Mouse (Mus musculus): ENCODE measurements around the gene Ldlrad3.

The Ldlrad3 gene

GRCm38 (mm10) chr2:102185069-102185950 lies 875 bp downstream of the Ldlrad3 start:
- peak; percentile 20 for DNase-seq (ENCODE audit: low spot score)

- DNase-seq (ENCODE audit: low spot score), result no peak
Observed at GRCm38 (mm10) chr2:102183720-102184480, 2.3 kb downstream of the Ldlrad3 start.

DNA sequence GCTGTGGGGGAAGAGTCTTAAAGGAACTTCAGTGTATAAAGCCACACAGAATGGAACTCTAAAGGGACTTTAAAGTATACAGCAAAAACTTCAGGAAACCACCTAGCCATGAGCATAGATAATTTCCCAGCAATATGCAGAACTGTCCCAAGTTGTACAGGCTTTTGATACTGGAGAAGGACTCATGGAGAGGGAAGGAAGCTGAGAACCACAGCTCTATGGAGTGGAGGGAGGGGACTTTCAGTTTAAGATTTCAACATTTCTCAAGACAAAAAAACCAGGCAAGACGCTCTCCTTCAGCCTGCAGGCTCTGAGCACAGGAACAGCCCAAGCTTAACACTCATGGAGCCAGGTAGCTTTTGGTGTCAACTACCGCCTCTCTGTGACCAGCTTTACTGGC lies 4.7 kb downstream of the Ldlrad3 start:
- no peak for DNase-seq (ENCODE audit: low spot score)

DNA sequence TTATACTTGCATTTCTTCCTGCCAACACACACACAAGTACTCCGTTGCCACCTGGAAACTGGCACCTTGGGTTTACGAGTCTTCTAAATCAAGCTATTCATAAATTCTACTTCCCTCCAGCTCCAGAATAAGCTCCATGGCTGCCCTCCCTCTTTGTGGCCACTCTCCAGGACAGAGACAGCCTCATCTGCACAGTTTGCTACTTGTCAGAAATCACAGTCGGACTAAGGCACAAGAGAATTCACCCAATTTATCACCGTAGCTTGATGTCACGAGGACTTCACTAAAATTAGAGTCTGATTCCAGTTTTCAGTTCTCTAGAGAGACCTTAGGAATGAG lies 9.8 kb downstream of the Ldlrad3 start:
- DNase-seq (ENCODE audit: low spot score), result no peak

DNA sequence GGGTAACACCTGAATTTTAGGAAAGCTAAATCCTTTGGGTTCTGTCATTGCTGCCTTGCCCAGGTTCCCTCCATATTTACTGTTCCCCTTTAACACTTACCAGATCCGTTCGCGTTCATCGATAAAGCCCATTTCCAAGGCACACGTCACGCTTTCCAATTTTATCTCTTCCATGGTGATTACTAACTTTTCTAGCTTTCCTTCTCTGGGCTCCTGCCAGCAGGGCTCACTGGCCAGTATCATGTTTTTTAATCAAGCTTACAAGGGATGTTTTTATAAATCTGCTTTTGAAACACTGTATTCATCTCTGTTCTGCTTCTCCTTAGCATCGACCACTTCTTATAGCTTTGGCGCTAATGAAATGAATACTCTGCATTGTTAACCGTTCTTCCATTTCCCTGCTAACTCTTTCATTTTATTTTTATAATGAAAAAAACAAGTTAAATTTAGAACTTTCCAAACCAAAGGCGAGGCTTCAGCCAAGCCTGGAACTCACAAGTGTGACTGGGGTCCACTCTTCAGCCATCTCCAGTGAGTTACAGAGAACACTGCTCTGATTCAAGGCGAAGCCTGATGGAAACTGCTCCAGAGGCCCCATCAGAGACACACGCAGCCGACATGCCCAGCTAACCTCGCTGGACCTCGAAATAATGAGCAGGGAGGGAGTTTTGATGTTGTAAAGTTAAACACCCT lies 10.3 kb downstream of the Ldlrad3 start:
- no peak for DNase-seq (ENCODE audit: low spot score)

- no peak for DNase-seq (ENCODE audit: low spot score)
Observed at GRCm38 (mm10) chr2:102172458-102172857, 13.7 kb downstream of the Ldlrad3 start.

- no peak for DNase-seq (ENCODE audit: low spot score)
Observed at GRCm38 (mm10) chr2:102166550-102167325, 19.4 kb downstream of the Ldlrad3 start.

DNA sequence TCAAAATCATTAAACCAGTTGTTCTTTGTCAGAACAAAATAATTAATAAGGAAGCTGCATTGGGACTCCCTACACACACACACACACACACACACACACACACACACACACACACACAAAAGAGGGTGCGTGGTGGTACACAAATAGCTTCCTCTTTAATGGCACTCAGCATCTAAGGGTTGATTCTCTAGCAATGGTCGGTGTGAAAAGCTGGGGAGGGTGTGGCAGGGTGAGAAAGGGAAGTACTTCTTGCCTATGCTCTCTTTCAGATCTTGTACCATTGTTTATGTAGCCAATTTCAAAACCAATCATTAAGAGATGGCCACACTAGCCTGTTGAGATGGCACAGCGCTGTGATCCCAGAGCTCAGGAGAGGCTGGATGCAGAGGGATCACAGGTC lies 23.1 kb downstream of the Ldlrad3 start:
- no peak for DNase-seq (ENCODE audit: low spot score)

DNA sequence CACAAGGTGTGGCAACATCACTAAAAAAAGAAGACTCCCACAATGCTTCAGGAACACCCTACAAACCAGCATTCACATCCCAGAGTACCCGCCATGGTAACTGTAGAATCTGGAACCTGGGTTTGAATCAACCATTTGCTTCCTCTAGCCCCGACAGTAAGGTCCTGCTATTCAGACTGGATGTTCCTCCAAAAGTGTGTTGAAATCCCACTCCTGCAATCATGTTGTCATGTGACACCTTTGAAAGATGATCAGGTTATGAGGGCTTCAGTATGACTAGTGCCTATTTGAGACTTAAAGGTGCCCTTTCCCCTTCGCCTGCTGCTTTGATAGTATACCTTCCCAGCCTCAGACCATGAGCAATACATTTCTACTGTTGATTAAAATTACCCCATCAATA lies 28.6 kb downstream of the Ldlrad3 start:
- DNase-seq (ENCODE audit: low spot score), result no peak

- no peak for DNase-seq (ENCODE audit: low spot score)
Observed at GRCm38 (mm10) chr2:102157010-102157409, 29.2 kb downstream of the Ldlrad3 start.

DNA sequence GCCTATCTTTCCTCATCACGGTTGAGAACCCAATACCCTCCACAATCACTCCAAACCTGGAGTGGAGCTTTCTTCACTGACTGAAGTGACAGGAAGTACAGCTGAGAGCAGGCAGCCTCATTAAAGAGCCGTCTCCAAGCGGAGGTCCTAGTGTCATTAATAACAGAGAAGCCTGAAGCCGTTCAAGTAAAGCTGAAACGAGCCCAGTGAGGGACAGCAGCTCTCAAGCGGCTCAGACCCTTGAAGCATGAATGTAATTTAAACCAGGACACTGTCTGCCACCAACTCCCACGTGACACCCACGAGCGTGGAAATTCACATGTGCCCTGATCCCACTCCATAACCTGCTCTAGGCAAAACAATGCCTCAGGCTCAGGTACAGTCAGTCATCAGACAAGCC lies 29.7 kb downstream of the Ldlrad3 start:
- DNase-seq (ENCODE audit: low spot score), result no peak

GRCm38 (mm10) chr2:102155306-102156015 lies 30.7 kb downstream of the Ldlrad3 start:
- DNase-seq (ENCODE audit: low spot score), result no peak

- no peak for DNase-seq (ENCODE audit: low spot score)
Observed at GRCm38 (mm10) chr2:102154771-102155211, 31.4 kb downstream of the Ldlrad3 start.

DNA sequence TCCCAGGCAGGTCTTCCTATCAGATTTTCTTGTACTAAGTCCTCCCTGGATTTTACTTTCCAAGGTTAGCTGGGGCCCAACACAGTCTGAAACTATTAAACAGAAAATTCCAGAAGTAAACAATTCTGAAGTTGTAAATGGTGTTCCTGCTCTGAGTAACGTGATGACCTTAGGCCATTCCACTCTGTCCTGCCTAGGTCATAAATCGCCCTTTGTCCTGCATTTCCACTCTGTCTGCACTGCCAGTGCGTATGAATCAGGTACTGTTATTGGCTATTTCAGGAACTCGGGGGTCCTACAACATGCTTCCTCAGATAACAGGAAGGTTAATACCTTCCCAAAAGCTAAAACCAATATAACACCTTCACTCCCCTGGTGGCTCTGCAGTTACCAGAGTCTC lies 31.9 kb downstream of the Ldlrad3 start:
- DNase-seq (ENCODE audit: low spot score), result no peak

- no peak for DNase-seq (ENCODE audit: low spot score)
Observed at GRCm38 (mm10) chr2:102153516-102153915, 32.7 kb downstream of the Ldlrad3 start.

- DNase-seq (ENCODE audit: low spot score), result no peak
Observed at GRCm38 (mm10) chr2:102152851-102153250, 33.3 kb downstream of the Ldlrad3 start.

- DNase-seq (ENCODE audit: low spot score), result no peak
Observed at GRCm38 (mm10) chr2:102149058-102149457, 37.1 kb downstream of the Ldlrad3 start.

GRCm38 (mm10) chr2:102148093-102148492 lies 38.1 kb downstream of the Ldlrad3 start:
- DNase-seq (ENCODE audit: low spot score), result no peak

DNA sequence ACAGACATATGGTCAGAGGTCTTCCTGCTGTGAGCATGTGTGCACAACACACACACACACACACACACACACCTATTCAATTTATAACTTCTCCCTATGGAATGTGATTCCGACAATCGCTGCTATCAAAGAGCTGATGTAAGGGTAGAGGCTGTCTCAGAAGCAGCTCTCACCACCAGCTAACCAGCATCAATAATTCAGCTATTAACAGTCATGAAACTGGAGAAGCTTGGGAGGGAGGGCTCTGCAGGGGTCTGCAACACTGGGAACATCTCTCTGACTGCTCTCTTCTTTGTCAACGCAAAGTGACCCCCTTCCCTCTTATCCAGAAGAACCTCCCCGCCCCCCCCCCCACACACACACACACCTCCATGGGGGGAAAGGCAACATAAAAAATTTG lies 38.6 kb downstream of the Ldlrad3 start:
- DNase-seq (ENCODE audit: low spot score), result no peak

DNA sequence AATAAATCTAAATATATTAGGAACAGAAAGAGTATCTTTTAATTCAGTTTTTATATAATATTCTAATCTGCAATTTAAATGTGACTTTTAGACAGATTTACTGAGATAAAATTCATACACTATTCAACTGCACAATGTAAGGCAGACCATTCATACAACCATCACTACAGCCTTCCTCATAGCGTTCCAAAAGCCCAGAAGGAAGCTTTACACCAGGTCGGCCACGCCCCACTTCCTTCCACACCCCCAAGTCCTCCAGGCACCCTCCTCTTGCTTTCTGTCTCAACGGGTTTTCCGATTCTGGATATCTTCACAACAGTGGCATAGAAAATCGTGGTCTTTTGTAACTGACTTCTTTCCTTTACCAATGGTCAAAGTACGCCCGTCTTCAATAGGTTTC lies 39.8 kb downstream of the Ldlrad3 start:
- no peak for DNase-seq (ENCODE audit: low spot score)

GRCm38 (mm10) chr2:102145036-102145435 lies 41.1 kb downstream of the Ldlrad3 start:
- DNase-seq (ENCODE audit: low spot score), result no peak

All from ovary, postnatal 10 days (tissue).